Mouse (Mus musculus) CD4-positive naive resting alpha-beta T cell, adult 57 days (primary cell): Measurements from ENCODE around the gene Lce1j. TPM values are rescaled to one million over a fixed set of nuclear protein-coding genes. Genes with fewer than 3 reads are reported as not detected.

Source experiments
- total RNA-seq: library from RNA; stranded (reverse); gene quantifications from one replicate; pipeline ENCODE4 v1.2.4, GENCODE M21; 2023

Lce1j gene
- total RNA-seq: not detected

GRCm38 (mm10) chr3:92790414-92790813, at the start of gene Lce1j:
Gene Lce1j (minus strand): TSS chr3:92790514.

GRCm38 (mm10) chr3:92827108-92827507, 36.8 kb upstream of the Lce1j start, which contains the start of gene Kprp:
Gene Kprp (minus strand): TSS chr3:92827247.

GRCm38 (mm10) chr3:92807791-92808190, 17.5 kb upstream of the Lce1j start, which contains the start of gene Lce1k:
Gene Lce1k (minus strand): TSS chr3:92807891.

GRCm38 (mm10) chr3:92778799-92779198, 11.5 kb downstream of the Lce1j start, which contains the start of gene Lce1i:
Gene Lce1i (minus strand): TSS chr3:92778899.

GRCm38 (mm10) chr3:92764965-92765364, 25.3 kb downstream of the Lce1j start, which contains the start of gene Lce1h:
Gene Lce1h (minus strand): TSS chr3:92765065.

GRCm38 (mm10) chr3:92752238-92752637, 38.1 kb downstream of the Lce1j start, which contains the start of gene Lce1g:
Gene Lce1g (minus strand): TSS chr3:92752338.

GRCm38 (mm10) chr3:92738996-92739395, 51.3 kb downstream of the Lce1j start, which contains the start of gene Gm38119:
Gene Gm38119 (minus strand): TSS chr3:92739096.

Other genes with a start within 250 kb of the Lce1j start
- gene Ivl, start 216.8 kb downstream of the Lce1j start, total RNA-seq: not detected
- not detected for gene Smcp, start 201.5 kb downstream of the Lce1j start, total RNA-seq
- not detected for gene 2210017I01Rik, start 183.0 kb downstream of the Lce1j start, total RNA-seq
- not detected for gene Lce6a, start 168.9 kb downstream of the Lce1j start, total RNA-seq
- not detected for gene Lce1a1, start 142.2 kb downstream of the Lce1j start, total RNA-seq
- gene Lce1b, start 133.6 kb downstream of the Lce1j start, total RNA-seq: not detected
- gene Lce1a2, start 120.2 kb downstream of the Lce1j start, total RNA-seq: not detected
- gene Lce1c, start 111.3 kb downstream of the Lce1j start, total RNA-seq: not detected
- gene Lce1d, start 103.3 kb downstream of the Lce1j start, total RNA-seq: not detected
- gene Lce1e, start 81.4 kb downstream of the Lce1j start, total RNA-seq: not detected
- gene Lce1f, start 70.2 kb downstream of the Lce1j start, total RNA-seq: not detected
- gene Gm38119, start 51.4 kb downstream of the Lce1j start, total RNA-seq: not detected
- not detected for gene Lce1g, start 38.2 kb downstream of the Lce1j start, total RNA-seq
- gene Lce1h, start 25.4 kb downstream of the Lce1j start, total RNA-seq: not detected
- gene Lce1i, start 11.6 kb downstream of the Lce1j start, total RNA-seq: not detected
- not detected for gene Lce1k, start 17.4 kb upstream of the Lce1j start, total RNA-seq
- not detected for gene Kprp, start 36.7 kb upstream of the Lce1j start, total RNA-seq
- not detected for gene Lce1l, start 60.8 kb upstream of the Lce1j start, total RNA-seq
- gene 2310050C09Rik, start 79.7 kb upstream of the Lce1j start, total RNA-seq: not detected
- not detected for gene Lce3a, start 135.7 kb upstream of the Lce1j start, total RNA-seq
- not detected for gene Lce3b, start 142.5 kb upstream of the Lce1j start, total RNA-seq
- not detected for gene Lce3c, start 154.0 kb upstream of the Lce1j start, total RNA-seq
- gene Lce3d, start 166.9 kb upstream of the Lce1j start, total RNA-seq: not detected
- gene Lce3e, start 176.5 kb upstream of the Lce1j start, total RNA-seq: not detected
- gene Lce3f, start 201.7 kb upstream of the Lce1j start, total RNA-seq: not detected
- not detected for gene Crct1, start 225.2 kb upstream of the Lce1j start, total RNA-seq
- not detected for gene Lce1m, start 228.5 kb upstream of the Lce1j start, total RNA-seq